ENCODE assay signal across 10 mouse cellular contexts in the genomic region with DNA sequence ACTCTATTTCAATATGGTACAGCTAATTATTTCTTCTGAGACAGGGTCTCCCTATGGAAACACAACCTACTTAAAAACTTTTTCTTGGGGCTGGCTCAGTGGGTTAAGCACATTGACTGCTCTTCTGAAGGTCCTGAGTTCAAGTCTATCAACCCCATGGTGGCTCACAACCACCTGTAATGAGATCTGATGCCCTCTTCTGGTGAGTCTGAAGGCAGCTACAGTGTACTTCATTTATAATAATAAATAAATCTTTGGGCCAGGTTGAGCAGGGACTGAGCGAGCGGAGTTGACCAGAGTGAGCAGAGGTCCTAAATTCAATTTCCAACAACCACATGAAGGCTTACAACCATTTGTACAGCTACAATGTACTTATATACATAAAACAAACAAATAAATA.
"Had no signal": no experiment of that assay in that cellular context is flagged by ENCODE, and none has a peak within 500 bp of the region (broad histone marks: within the 10 kb centered on the region; RNA-seq: fewer than 3 reads in every experiment).

No protein-coding gene starts in this region.

- H3K9me3 ChIP-seq: intestine, embryonic 15.5 days; limb, embryonic 12.5 days; lung, embryonic 15.5 days; midbrain, embryonic 13.5 days; neural tube, embryonic 12.5 days had no signal

- ATAC-seq: midbrain, embryonic 13.5 days had no signal

- H3K4me1 ChIP-seq: intestine, embryonic 15.5 days; limb, embryonic 12.5 days; midbrain, embryonic 13.5 days; neural tube, embryonic 12.5 days had no signal

- DNase-seq: kidney, adult 8-10 months; kidney, postnatal 36 days; lung, postnatal 36 days; thymus, adult 18-20 months; thymus, postnatal 14 days had no signal

- H3K27ac ChIP-seq: intestine, embryonic 15.5 days; limb, embryonic 12.5 days; lung, embryonic 15.5 days; midbrain, embryonic 13.5 days; neural tube, embryonic 12.5 days had no signal

- H3K4me3 ChIP-seq: intestine, embryonic 15.5 days; limb, embryonic 12.5 days; lung, embryonic 15.5 days; midbrain, embryonic 13.5 days; neural tube, embryonic 12.5 days had no signal

- H3K4me2 ChIP-seq: intestine, embryonic 15.5 days; limb, embryonic 12.5 days; lung, embryonic 15.5 days; midbrain, embryonic 13.5 days; neural tube, embryonic 12.5 days had no signal

- H3K36me3 ChIP-seq: intestine, embryonic 15.5 days; limb, embryonic 12.5 days; lung, embryonic 15.5 days; neural tube, embryonic 12.5 days had no signal

- H3K27me3 ChIP-seq: intestine, embryonic 15.5 days; limb, embryonic 12.5 days; lung, embryonic 15.5 days; midbrain, embryonic 13.5 days; neural tube, embryonic 12.5 days had no signal

- H3K9ac ChIP-seq: intestine, embryonic 15.5 days; limb, embryonic 12.5 days; lung, embryonic 15.5 days; midbrain, embryonic 13.5 days; neural tube, embryonic 12.5 days had no signal
